9 mouse cellular contexts compared by ENCODE assay signal in genomic region chr3:36065166-36065565, GRCm38 (mm10). TPM values are rescaled to one million over a fixed set of nuclear protein-coding genes. Genes with fewer than 3 reads are reported as not detected.
DNase-seq lines count a peak whose midpoint lies in the region; ATAC-seq and TF ChIP-seq lines count a peak whose summit lies in the region.
"Had no signal": no experiment of that assay in that cellular context is flagged by ENCODE, and none has a peak within 500 bp of the region (broad histone marks: within the 10 kb centered on the region; RNA-seq: fewer than 3 reads in every experiment).

No protein-coding gene starts in this region.

- no peak for DNase-seq in limb, embryonic 11.5 days (ENCODE audit: low spot score)
- no peak for DNase-seq in right cerebral cortex, postnatal 25 days
- DNase-seq in adrenal gland, postnatal 14 days = no peak
- DNase-seq in cerebellum, adult 11 months = no peak

- peak overlapping the region; percentile 100 for H3K4me3 ChIP-seq in megakaryocyte, embryonic 14.5 days (replicated peaks)
- H3K4me3 ChIP-seq in embryonic fibroblast, embryonic 13.5 days (ENCODE audit: insufficient read depth, low read length) = 0 out of 2 replicates have a peak overlapping the region, but pooled peaks have one; percentile 2
- H3K4me3 ChIP-seq in limb, embryonic 11.5 days (ENCODE audit: low read depth, low read length) = no peak overlapping the region; the same call in 1 of the 2 replicates
- peak overlapping the region; percentile 79 for H3K4me3 ChIP-seq in stomach, embryonic 14.5 days (ENCODE audit: low read depth, low read length)

- H3K36me3 ChIP-seq in megakaryocyte, embryonic 14.5 days (replicated peaks; ENCODE audit: low read length) = peaks cover 20% of the 10 kb centered on the region
- H3K36me3 ChIP-seq in limb, embryonic 11.5 days (ENCODE audit: control insufficient read depth, insufficient read depth, low read length) = peaks cover 2% of the 10 kb centered on the region
- no peaks in the 10 kb centered on the region for H3K36me3 ChIP-seq in stomach, embryonic 14.5 days (ENCODE audit: control insufficient read depth, insufficient read depth, low read length)

- H3K4me2 ChIP-seq in limb, embryonic 11.5 days (ENCODE audit: low read depth, severe bottlenecking) = peak overlapping the region; percentile 74; the same call in 1 of the 2 replicates
- H3K4me2 ChIP-seq in stomach, embryonic 14.5 days (replicated peaks; ENCODE audit: low read depth, low read length) = peak overlapping the region; percentile 59

- peaks cover 42% of the 10 kb centered on the region for H3K4me1 ChIP-seq in megakaryocyte, embryonic 14.5 days
- peaks cover 3% of the 10 kb centered on the region; the same call in 1 of the 2 replicates for H3K4me1 ChIP-seq in embryonic fibroblast, embryonic 13.5 days (ENCODE audit: control insufficient read depth, insufficient read depth, low read length)
- no peaks in the 10 kb centered on the region for H3K4me1 ChIP-seq in limb, embryonic 11.5 days (ENCODE audit: control insufficient read depth, insufficient read depth, low read length)
- peaks cover 13% of the 10 kb centered on the region for H3K4me1 ChIP-seq in stomach, embryonic 14.5 days (ENCODE audit: control insufficient read depth, insufficient read depth, low read length)

- no peaks in the 10 kb centered on the region for H3K27me3 ChIP-seq in megakaryocyte, embryonic 14.5 days (replicated peaks)
- no peaks in the 10 kb centered on the region for H3K27me3 ChIP-seq in limb, embryonic 11.5 days (ENCODE audit: control insufficient read depth, insufficient read depth, low read length)
- no peaks in the 10 kb centered on the region for H3K27me3 ChIP-seq in stomach, embryonic 14.5 days (ENCODE audit: control insufficient read depth, insufficient read depth, low read length)

- no peaks in the 10 kb centered on the region for H3K9me3 ChIP-seq in megakaryocyte, embryonic 14.5 days
- no peaks in the 10 kb centered on the region for H3K9me3 ChIP-seq in limb, embryonic 11.5 days (ENCODE audit: control insufficient read depth, low read length)
- H3K9me3 ChIP-seq in stomach, embryonic 14.5 days (ENCODE audit: control insufficient read depth, low read depth, low read length) = no peaks in the 10 kb centered on the region

- ATAC-seq in megakaryocyte, adult 5-6 weeks (ENCODE audit: poor library complexity, severe bottlenecking) = no peak
- no peak for ATAC-seq in limb, embryonic 11.5 days (ENCODE audit: insufficient number of reproducible peaks, low FRiP score, low TSS enrichment, low read depth)
- no peak for ATAC-seq in stomach, embryonic 14.5 days (ENCODE audit: insufficient number of reproducible peaks, insufficient read depth, low FRiP score, low read depth)

- no peak overlapping the region for H3K27ac ChIP-seq in embryonic fibroblast, embryonic 13.5 days (ENCODE audit: insufficient read depth, low read length)
- no peak overlapping the region for H3K27ac ChIP-seq in limb, embryonic 11.5 days (replicated peaks; ENCODE audit: low read depth, low read length)
- H3K27ac ChIP-seq in stomach, embryonic 14.5 days (ENCODE audit: low read length) = no peak overlapping the region

- no peak overlapping the region for H3K9ac ChIP-seq in limb, embryonic 11.5 days (ENCODE audit: low read length)
- H3K9ac ChIP-seq in stomach, embryonic 14.5 days (replicated peaks; ENCODE audit: low read depth, low read length) = no peak overlapping the region

- no peak for TF ChIP-seq POLR2A in embryonic fibroblast, embryonic 13.5 days (IDR thresholded peaks at IDR 0.05; ENCODE audit: low read depth, low read length)

- no peak for TF ChIP-seq CTCF in embryonic fibroblast, embryonic 13.5 days (IDR thresholded peaks at IDR 0.05; ENCODE audit: borderline replicate concordance, insufficient read depth, low read length)

- 98% methylated on average over 2 of the region's 2 CpGs for WGBS in limb, embryonic 11.5 days
- WGBS in stomach, embryonic 14.5 days = 95% methylated on average over 2 of the region's 2 CpGs

RNA-seq across cellular contexts. Expression of gene Acad9, which starts 0.6 kb away (rescaled TPM):
- polyA plus RNA-seq in megakaryocyte, embryonic 14.5 days (2012; ENCODE audit: insufficient read depth, low replicate concordance) = 3.2 TPM in 1 of 2 replicates, not detected in the other
- total RNA-seq in megakaryocyte, adult 5-6 weeks (2015) = 15.4 and 27.5 TPM in 2 replicates
- total RNA-seq in megakaryocyte, adult 5-6 weeks (2017) = 15.2 and 17.0 TPM in 2 replicates
- polyA plus RNA-seq in embryonic fibroblast, embryonic 13.5 days (2011; ENCODE audit: insufficient read length, low read depth, missing spikeins) = 32.9 and 33.2 TPM in 2 replicates
- polyA plus RNA-seq in limb, embryonic 11.5 days (2014; fragmentation: Nextera tagmentation; extraction: Ambion mirVana) = 94.7 and 96.4 TPM in 2 replicates
- 76.8 and 83.3 TPM in 2 replicates for polyA plus RNA-seq in stomach, embryonic 14.5 days (2014; fragmentation: Nextera tagmentation; extraction: Ambion mirVana)
- total RNA-seq in adrenal gland, postnatal 14 days (2021) = 42.4 and 48.5 TPM in 2 replicates

RNA-seq across cellular contexts. Expression of gene Ccdc144b, which starts 11.8 kb away (rescaled TPM):
- 0.45 TPM in 1 of 2 replicates, not detected in the other for polyA plus RNA-seq in megakaryocyte, embryonic 14.5 days (2012; ENCODE audit: insufficient read depth, low replicate concordance)
- not detected in 2 replicates for total RNA-seq in megakaryocyte, adult 5-6 weeks (2015)
- 0.07 TPM in 1 of 2 replicates, not detected in the other for total RNA-seq in megakaryocyte, adult 5-6 weeks (2017)
- not detected in 2 replicates for polyA plus RNA-seq in embryonic fibroblast, embryonic 13.5 days (2011; ENCODE audit: insufficient read length, low read depth, missing spikeins)
- polyA plus RNA-seq in limb, embryonic 11.5 days (2014; fragmentation: Nextera tagmentation; extraction: Ambion mirVana) = not detected in 2 replicates
- polyA plus RNA-seq in stomach, embryonic 14.5 days (2014; fragmentation: Nextera tagmentation; extraction: Ambion mirVana) = not detected in 2 replicates
- 0.15 TPM in 1 of 2 replicates, not detected in the other for total RNA-seq in adrenal gland, postnatal 14 days (2021)
- total RNA-seq: layer of hippocampus, adult 18-20 months had no signal
